Mouse (Mus musculus): ENCODE measurements around the gene Tdrkh. TPM values are rescaled to one million over a fixed set of nuclear protein-coding genes. Genes with fewer than 3 reads are reported as not detected.

The Tdrkh gene
- total RNA-seq, 1 experiment from 2014 or later: 4.4 TPM

DNA sequence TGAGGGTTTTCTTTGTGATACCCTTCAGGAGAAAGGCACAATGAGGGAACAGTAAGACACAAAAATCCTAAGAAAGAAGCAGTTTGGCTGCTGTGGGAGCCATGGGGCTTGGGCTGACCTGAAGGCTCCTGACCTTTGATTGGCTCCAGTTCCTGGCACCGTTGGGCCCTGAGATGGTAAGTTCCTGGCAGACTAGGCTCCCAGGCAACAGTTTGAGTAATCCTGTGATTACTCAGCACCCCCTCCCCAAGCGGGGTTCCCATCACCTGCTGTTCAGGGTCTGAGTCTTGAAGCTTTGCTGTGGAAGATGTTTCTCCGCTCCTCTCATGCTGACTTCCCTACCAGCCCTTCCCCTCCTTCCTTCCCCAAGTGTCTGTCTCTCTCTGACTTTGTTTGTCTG lies 29.6 kb upstream of the Tdrkh start:
- ATAC-seq (replicated peaks; ENCODE audit: insufficient number of reproducible peaks, low FRiP score, low TSS enrichment, poor library complexity, severe bottlenecking): no peak

DNA sequence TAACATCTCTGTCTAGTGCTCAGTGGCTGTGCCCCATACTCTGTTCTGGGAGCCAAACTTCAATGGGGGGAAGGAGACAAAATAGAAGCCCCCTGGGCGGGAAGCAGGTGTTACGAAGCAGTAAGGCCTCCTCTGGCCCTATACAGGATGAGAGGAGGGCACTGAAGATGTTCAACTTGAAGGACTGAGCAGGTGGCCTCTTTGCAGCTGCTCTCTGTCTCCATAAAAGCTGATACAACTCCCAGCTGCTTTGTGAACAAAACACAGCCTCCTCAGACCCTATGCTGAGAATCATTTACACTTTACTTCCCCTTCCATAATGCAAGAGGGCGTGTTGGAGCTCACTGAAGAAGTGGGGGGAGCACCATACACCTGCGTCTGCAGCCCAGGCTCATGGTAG lies 26.4 kb upstream of the Tdrkh start:
- ATAC-seq (replicated peaks; ENCODE audit: insufficient number of reproducible peaks, low FRiP score, low TSS enrichment, poor library complexity, severe bottlenecking): no peak

- ATAC-seq (replicated peaks; ENCODE audit: insufficient number of reproducible peaks, low FRiP score, low TSS enrichment, poor library complexity, severe bottlenecking): no peak
Measured at GRCm38 (mm10) chr3:94387391-94387790, 25.7 kb upstream of the Tdrkh start.

- no peak for ATAC-seq (replicated peaks; ENCODE audit: insufficient number of reproducible peaks, low FRiP score, low TSS enrichment, poor library complexity, severe bottlenecking)
Measured at GRCm38 (mm10) chr3:94388047-94388446, 25.0 kb upstream of the Tdrkh start.

DNA sequence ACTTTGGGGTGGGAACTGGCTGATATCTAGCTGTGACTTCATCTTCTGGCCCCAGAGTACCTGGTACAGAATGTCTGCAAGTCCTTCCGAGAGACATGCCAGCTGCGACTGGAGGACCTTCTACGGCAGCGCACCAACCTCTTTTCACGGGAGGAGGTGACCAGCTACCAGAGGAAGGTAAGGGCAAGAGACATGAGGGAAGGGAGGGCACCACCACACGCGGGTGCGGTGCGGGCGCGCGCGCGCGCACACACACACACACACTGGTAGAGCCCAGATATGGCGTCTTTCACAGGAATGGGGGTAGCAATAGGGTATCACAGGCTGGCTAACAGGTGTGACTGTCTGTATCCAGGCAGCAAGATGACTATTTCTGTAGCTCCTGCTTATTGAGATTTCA lies 23.7 kb upstream of the Tdrkh start:
- ATAC-seq (replicated peaks; ENCODE audit: insufficient number of reproducible peaks, low FRiP score, low TSS enrichment, poor library complexity, severe bottlenecking): no peak

DNA sequence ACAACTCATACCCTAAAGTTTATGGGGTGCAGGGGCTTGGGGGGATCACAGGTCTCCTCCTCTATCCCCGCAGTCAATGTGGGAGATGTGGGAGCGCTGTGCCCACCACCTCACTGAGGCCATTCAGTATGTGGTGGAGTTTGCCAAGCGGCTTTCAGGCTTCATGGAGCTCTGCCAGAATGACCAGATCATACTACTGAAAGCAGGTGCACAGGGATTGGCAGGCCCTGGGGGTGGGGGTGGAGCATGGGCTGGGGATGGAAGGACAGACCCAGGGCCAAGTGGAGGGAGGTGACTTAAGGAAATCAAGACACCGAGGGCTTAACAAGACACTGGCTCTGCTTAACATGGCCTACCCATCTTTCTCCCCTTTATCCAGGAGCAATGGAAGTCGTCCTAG lies 22.1 kb upstream of the Tdrkh start:
- no peak for ATAC-seq (replicated peaks; ENCODE audit: insufficient number of reproducible peaks, low FRiP score, low TSS enrichment, poor library complexity, severe bottlenecking)

DNA sequence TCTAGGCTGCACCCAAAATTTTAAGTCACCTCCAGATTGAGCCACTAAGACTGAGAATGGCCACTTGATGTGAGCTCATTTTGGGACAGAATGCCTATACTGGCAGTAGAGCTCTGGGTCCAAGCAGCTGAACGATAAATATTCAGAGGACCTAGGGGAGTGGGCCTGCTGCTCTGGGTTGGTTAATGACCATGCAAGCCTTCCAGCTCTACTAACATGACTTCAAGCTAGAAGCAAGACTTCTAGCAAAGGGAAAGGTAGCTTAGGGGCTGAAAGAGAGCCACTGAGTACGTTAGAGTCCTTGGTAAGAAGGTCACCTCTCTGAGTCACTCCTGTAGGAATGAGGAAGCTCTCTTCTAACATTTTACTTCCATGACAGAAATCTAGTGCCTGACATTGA lies 20.9 kb upstream of the Tdrkh start:
- no peak for ATAC-seq (replicated peaks; ENCODE audit: insufficient number of reproducible peaks, low FRiP score, low TSS enrichment, poor library complexity, severe bottlenecking)

DNA sequence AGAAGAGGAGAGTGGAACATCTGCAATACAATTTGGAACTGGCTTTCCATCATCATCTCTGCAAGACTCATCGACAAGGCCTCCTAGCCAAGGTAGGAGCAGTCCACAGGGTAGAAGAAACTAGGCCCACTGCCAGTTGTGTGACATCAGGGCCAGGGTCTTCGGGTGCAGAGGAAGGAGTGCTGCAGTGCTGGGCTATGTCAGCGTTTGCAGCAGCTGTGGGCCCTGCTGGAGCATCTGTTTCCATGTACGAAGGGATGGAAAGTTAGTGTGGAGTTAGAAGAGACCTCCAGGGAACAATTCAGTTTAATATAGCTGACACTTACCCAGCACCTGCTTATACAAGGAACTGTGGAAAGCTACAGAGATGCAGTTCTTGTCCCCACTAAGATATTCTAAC lies 20.0 kb upstream of the Tdrkh start:
- ATAC-seq (replicated peaks; ENCODE audit: insufficient number of reproducible peaks, low FRiP score, low TSS enrichment, poor library complexity, severe bottlenecking): no peak

DNA sequence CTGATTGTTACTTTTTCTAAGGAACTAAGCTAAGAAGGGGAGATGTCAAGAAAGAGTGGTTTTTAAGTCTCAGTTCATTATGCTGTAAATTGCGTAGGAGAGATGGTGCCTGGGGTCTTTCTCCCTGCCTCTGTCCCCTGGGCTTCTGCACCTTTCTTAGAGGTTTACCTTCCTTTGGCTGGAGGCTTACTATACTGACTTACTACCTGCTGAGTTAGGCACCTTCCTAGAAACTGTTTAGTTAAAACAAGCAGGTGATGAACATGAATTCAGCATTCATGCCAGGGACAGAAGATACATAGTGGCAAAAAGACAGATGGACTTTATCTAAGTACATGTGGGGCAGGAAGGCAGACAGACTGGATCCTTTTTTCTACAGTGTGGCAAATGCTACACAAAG lies 16.7 kb upstream of the Tdrkh start:
- ATAC-seq (replicated peaks; ENCODE audit: insufficient number of reproducible peaks, low FRiP score, low TSS enrichment, poor library complexity, severe bottlenecking): no peak

GRCm38 (mm10) chr3:94396851-94397250 lies 16.2 kb upstream of the Tdrkh start:
- no peak for ATAC-seq (replicated peaks; ENCODE audit: insufficient number of reproducible peaks, low FRiP score, low TSS enrichment, poor library complexity, severe bottlenecking)

DNA sequence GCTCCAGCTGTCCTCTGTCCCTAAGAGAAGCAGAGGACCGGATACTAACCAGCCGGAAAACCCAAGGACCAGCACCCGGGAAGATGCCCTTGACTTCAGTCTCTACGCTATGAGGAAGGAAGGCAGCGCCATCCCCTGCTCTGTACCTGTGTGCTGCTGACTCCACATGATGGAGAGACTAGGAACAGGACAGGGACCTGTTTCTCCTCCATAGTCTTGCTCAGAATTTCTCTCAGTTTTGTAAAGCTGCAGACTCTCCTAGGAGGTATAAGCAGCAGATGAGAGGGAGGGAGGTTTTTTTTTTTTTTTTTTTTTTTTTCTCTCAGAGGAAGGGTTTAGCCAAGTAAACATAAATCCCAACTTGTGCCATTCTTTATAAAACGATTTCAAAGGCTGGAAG lies 14.9 kb upstream of the Tdrkh start, which contains the start of gene Lingo4:
Gene Lingo4, plus strand, starts transcription at position 301 of the 400 bp plus-strand sequence.
- no peak for ATAC-seq (replicated peaks; ENCODE audit: insufficient number of reproducible peaks, low FRiP score, low TSS enrichment, poor library complexity, severe bottlenecking)

- no peak for ATAC-seq (replicated peaks; ENCODE audit: insufficient number of reproducible peaks, low FRiP score, low TSS enrichment, poor library complexity, severe bottlenecking)
Measured at GRCm38 (mm10) chr3:94398943-94399481, 14.1 kb upstream of the Tdrkh start.

DNA sequence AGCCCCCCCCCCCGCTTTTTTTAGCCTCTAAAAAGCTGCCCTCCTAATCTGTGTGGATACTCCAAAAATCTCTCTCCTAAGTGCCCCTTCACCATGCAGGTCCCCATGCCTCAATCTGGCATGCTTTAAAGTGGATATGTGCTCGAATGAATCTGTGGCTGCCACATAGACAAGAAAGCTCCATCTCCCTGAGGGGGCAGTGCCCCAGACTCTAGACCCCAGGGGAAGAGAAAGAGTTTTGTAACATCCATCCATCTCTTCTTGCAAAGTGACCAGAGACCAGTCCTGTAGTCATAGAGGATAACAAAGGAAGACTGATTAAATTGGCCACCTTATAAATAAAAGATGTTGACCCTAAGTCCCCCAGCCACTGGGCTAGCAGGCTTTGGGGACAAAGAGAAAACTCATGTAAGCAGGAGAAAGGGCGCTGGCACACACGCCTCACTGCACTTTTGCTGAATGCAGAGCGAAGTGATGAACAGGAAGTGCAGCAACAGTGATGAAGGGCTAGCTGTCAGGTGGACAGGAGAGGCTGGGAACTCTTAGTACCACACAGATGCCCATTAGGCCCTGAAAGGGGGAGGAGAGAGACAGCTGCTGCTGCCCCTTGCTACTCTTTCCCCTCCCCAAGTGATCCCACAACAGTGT lies 13.3 kb upstream of the Tdrkh start:
- no peak for ATAC-seq (replicated peaks; ENCODE audit: insufficient number of reproducible peaks, low FRiP score, low TSS enrichment, poor library complexity, severe bottlenecking)

- ATAC-seq (replicated peaks; ENCODE audit: insufficient number of reproducible peaks, low FRiP score, low TSS enrichment, poor library complexity, severe bottlenecking): no peak
Measured at GRCm38 (mm10) chr3:94402451-94402850, 10.6 kb upstream of the Tdrkh start.

- ATAC-seq (replicated peaks; ENCODE audit: insufficient number of reproducible peaks, low FRiP score, low TSS enrichment, poor library complexity, severe bottlenecking): no peak
Measured at GRCm38 (mm10) chr3:94404366-94405054, 8.6 kb upstream of the Tdrkh start.

- ATAC-seq (replicated peaks; ENCODE audit: insufficient number of reproducible peaks, low FRiP score, low TSS enrichment, poor library complexity, severe bottlenecking): no peak
Measured at GRCm38 (mm10) chr3:94405561-94405960, 7.5 kb upstream of the Tdrkh start.

DNA sequence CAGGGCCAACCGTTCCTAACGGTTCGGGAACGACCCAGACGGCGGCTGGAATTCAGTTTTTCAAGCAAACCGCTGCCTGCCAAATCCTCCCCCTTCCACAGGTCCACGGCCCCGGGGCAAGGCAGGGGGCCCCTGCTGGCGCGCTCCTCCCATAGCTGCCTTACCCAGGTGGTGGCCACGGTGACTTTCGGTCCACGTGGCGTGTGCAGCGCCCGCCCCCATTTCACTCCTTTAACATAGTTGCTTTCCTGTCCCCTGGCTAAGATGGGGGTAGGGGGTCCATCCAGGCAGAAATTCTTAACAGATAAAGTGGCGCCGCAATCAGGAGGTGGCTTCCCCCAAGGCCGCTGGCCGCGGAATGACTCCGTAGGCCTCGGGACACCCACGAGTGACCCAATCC lies 543 bp upstream of the Tdrkh start:
- no peak for ATAC-seq (replicated peaks; ENCODE audit: insufficient number of reproducible peaks, low FRiP score, low TSS enrichment, poor library complexity, severe bottlenecking)

- ATAC-seq (replicated peaks; ENCODE audit: insufficient number of reproducible peaks, low FRiP score, low TSS enrichment, poor library complexity, severe bottlenecking): no peak
Measured at GRCm38 (mm10) chr3:94430980-94431379, 17.9 kb downstream of the Tdrkh start.

DNA sequence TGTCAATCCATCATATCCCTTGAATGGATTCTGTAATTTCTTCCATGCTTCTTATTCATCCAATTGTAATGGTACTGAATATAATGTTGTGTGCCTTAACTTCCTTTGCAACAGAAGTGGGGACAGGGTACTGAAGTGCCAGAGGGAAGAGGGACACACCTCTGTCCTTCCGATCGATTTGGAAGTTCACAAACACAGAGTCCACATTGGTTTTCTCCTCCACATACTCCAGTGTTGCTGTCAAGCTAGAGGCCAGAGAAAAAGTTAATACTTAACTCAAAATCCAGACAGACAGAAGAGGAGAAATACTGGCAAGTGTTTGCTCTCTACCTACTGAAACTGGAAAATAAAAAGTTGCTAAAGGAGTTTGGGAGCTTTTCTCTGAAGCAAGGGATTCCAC lies 21.2 kb downstream of the Tdrkh start:
- ATAC-seq (replicated peaks; ENCODE audit: insufficient number of reproducible peaks, low FRiP score, low TSS enrichment, poor library complexity, severe bottlenecking): no peak

DNA sequence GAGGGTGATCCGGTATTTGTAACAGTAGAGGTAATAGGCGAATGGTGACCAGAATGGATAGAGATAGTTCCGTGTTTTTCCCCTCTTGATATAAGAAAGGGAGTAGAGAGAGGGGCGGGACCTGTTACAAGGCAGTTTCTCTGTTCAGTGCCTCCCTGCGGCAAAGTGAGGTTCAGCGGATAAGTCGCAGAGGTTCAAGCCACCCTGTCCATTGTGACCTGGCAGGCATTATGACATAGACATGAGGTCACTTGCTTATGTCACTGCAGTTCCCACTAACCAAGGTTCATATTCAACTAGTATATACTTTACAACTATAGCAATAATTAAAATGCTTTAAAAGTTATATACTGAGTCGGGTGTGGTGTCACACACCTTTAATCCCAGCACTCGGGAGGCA lies 23.3 kb downstream of the Tdrkh start:
- no peak for ATAC-seq (replicated peaks; ENCODE audit: insufficient number of reproducible peaks, low FRiP score, low TSS enrichment, poor library complexity, severe bottlenecking)

All from monocyte, adult 5-6 weeks (primary cell).